ENCODE assay signal across 8 mouse cellular contexts in genomic region chr6:72389471-72389940, GRCm38 (mm10). TPM values are rescaled to one million over a fixed set of nuclear protein-coding genes. Genes with fewer than 3 reads are reported as not detected.
A peak's percentile ranks its signal among the peaks of the same experiment; 100 is the strongest.
DNase-seq lines count a peak whose midpoint lies in the region; ATAC-seq and TF ChIP-seq lines count a peak whose summit lies in the region.

No protein-coding gene starts in this region.

- peak overlapping the region; percentile 84 for H3K27ac ChIP-seq in embryonic fibroblast, embryonic 13.5 days (ENCODE audit: insufficient read depth, low read length)
- no peak overlapping the region for H3K27ac ChIP-seq in midbrain, embryonic 16.5 days (ENCODE audit: low read length)

- H3K4me1 ChIP-seq in embryonic fibroblast, embryonic 13.5 days (ENCODE audit: control insufficient read depth, insufficient read depth, low read length) = no peaks in the 10 kb centered on the region
- 0 out of 2 replicates have a peak, but pooled peaks cover 3% of the 10 kb centered on the region for H3K4me1 ChIP-seq in midbrain, embryonic 16.5 days (ENCODE audit: control insufficient read depth, insufficient read depth, low read length)

- WGBS in midbrain, embryonic 16.5 days = 32% methylated on average over 13 of the region's 13 CpGs

- TF ChIP-seq POLR2A in embryonic fibroblast, embryonic 13.5 days (IDR thresholded peaks at IDR 0.05; ENCODE audit: low read depth, low read length) = no peak

- no peak for TF ChIP-seq CTCF in embryonic fibroblast, embryonic 13.5 days (IDR thresholded peaks at IDR 0.05; ENCODE audit: borderline replicate concordance, insufficient read depth, low read length)

- DNase-seq in cerebellum, adult 11 months = peak; percentile 21
- no peak for DNase-seq in cerebellum, adult 9-10 months
- DNase-seq in ovary, postnatal 10 days (ENCODE audit: low spot score) = peak; percentile 39
- no peak for DNase-seq in ovary, adult 18-20 months (ENCODE audit: low spot score)
- peak; percentile 49 to 62 for DNase-seq in kidney, postnatal 36 days
- DNase-seq in MN1 (ENCODE audit: low spot score) = no peak

- no peak for ATAC-seq in midbrain, embryonic 16.5 days

- peak overlapping the region; percentile 69 for H3K4me3 ChIP-seq in embryonic fibroblast, embryonic 13.5 days (ENCODE audit: insufficient read depth, low read length)
- H3K4me3 ChIP-seq in midbrain, embryonic 16.5 days (ENCODE audit: low read depth, low read length) = peak overlapping the region; percentile 24

- no peaks in the 10 kb centered on the region for H3K9me3 ChIP-seq in midbrain, embryonic 16.5 days (replicated peaks; ENCODE audit: control insufficient read depth, low read length, poor library complexity, severe bottlenecking)

- H3K4me2 ChIP-seq in midbrain, embryonic 16.5 days (ENCODE audit: low read length) = peak overlapping the region; percentile 40

- H3K9ac ChIP-seq in midbrain, embryonic 16.5 days (ENCODE audit: low read depth, low read length) = peak overlapping the region; percentile 8; the same call in 1 of the 2 replicates

- peaks cover 15% of the 10 kb centered on the region for H3K27me3 ChIP-seq in midbrain, embryonic 16.5 days (ENCODE audit: control insufficient read depth, insufficient read depth, low read depth, low read length)

- no peaks in the 10 kb centered on the region for H3K36me3 ChIP-seq in midbrain, embryonic 16.5 days (ENCODE audit: control insufficient read depth, insufficient read depth, low read length)

RNA-seq across cellular contexts. Expression of gene Vamp8, which starts 1.0 kb away (rescaled TPM):
- polyA plus RNA-seq in embryonic fibroblast, embryonic 13.5 days (2011; ENCODE audit: insufficient read length, low read depth, missing spikeins) = 89.7 and 108 TPM in 2 replicates
- polyA plus RNA-seq in midbrain, embryonic 16.5 days (2015; fragmentation: Nextera tagmentation; extraction: Ambion mirVana) = 15.3 and 16.0 TPM in 2 replicates

RNA-seq across cellular contexts. Expression of gene Vamp5, which starts 9.2 kb away (rescaled TPM):
- 20.1 and 23.5 TPM in 2 replicates for polyA plus RNA-seq in embryonic fibroblast, embryonic 13.5 days (2011; ENCODE audit: insufficient read length, low read depth, missing spikeins)
- polyA plus RNA-seq in midbrain, embryonic 16.5 days (2015; fragmentation: Nextera tagmentation; extraction: Ambion mirVana) = 12.0 and 16.4 TPM in 2 replicates

RNA-seq across cellular contexts. Expression of gene Rnf181, which starts 22.8 kb away (rescaled TPM):
- polyA plus RNA-seq in embryonic fibroblast, embryonic 13.5 days (2011; ENCODE audit: insufficient read length, low read depth, missing spikeins) = 80.0 and 99.9 TPM in 2 replicates
- 124 and 126 TPM in 2 replicates for polyA plus RNA-seq in midbrain, embryonic 16.5 days (2015; fragmentation: Nextera tagmentation; extraction: Ambion mirVana)

RNA-seq across cellular contexts. Expression of gene Ggcx, which starts 24.6 kb away (rescaled TPM):
- polyA plus RNA-seq in embryonic fibroblast, embryonic 13.5 days (2011; ENCODE audit: insufficient read length, low read depth, missing spikeins) = 60.6 and 67.0 TPM in 2 replicates
- polyA plus RNA-seq in midbrain, embryonic 16.5 days (2015; fragmentation: Nextera tagmentation; extraction: Ambion mirVana) = 14.3 and 15.2 TPM in 2 replicates

RNA-seq across cellular contexts. Expression of gene Tmem150a, which starts 34.3 kb away (rescaled TPM):
- polyA plus RNA-seq in embryonic fibroblast, embryonic 13.5 days (2011; ENCODE audit: insufficient read length, low read depth, missing spikeins) = 35.5 and 47.6 TPM in 2 replicates
- polyA plus RNA-seq in midbrain, embryonic 16.5 days (2015; fragmentation: Nextera tagmentation; extraction: Ambion mirVana) = 15.7 and 17.7 TPM in 2 replicates

Comparison
In these comparisons a context has a peak if more than half of its experiments do, and no peak if none do; other contexts are left out.
1. DNase-seq: peak in cerebellum, adult 11 months (single experiment), ovary, postnatal 10 days (single experiment) and kidney, postnatal 36 days (2 of 2); none in cerebellum, adult 9-10 months (single experiment), ovary, adult 18-20 months (single experiment) and MN1 (single experiment).